Mouse (Mus musculus) midbrain, embryonic 14.5 days (tissue): ENCODE data around the gene Slc25a33. TPM values are rescaled to one million over a fixed set of nuclear protein-coding genes. Genes with fewer than 3 reads are reported as not detected.
A peak's percentile ranks its signal among the peaks of the same experiment; 100 is the strongest.
"Not testable (repeated sequence)": the region's sequence is repeated elsewhere in the genome, so short reads cannot be mapped to it uniquely, and the experiment has no call there.

Experiments used
- ATAC-seq: fragments of 200-750 bp; cut with Nextera tagmentation; 2 replicates; pipeline ENCODE4 v1.8.0; 2017; ENCODE audit warnings: moderate number of reproducible peaks, moderate library complexity; ENCODE audit not compliant: low FRiP score, low TSS enrichment
- DNase-seq: peaks from one replicate; pipeline ENCODE4 v3.0.0-alpha.2; 2015
- H3K27ac ChIP-seq: fragments of 300-500 bp; sonication (generic); replicated peaks from 2 replicates; pipeline ENCODE4 v1.5.1; 2014; ENCODE audit warnings: mild to moderate bottlenecking, low read depth, low read length, moderate library complexity
- H3K27me3 ChIP-seq: fragments of 300-500 bp; sonication (generic); 2 replicates; pipeline ENCODE4 v1.6.1; 2014; ENCODE audit warnings: low read length, control low read depth, mixed read lengths; ENCODE audit not compliant: control insufficient read depth, insufficient read depth
- H3K36me3 ChIP-seq: fragments of 300-500 bp; sonication (generic); 2 replicates; pipeline ENCODE4 v1.6.1; 2014; ENCODE audit warnings: low read length, control low read depth; ENCODE audit not compliant: control insufficient read depth, insufficient read depth
- H3K4me1 ChIP-seq: fragments of 300-500 bp; sonication (generic); 2 replicates; pipeline ENCODE4 v1.6.1; 2014; ENCODE audit warnings: mild to moderate bottlenecking, antibody characterized with exemption, low read length, control low read depth; ENCODE audit not compliant: control insufficient read depth, insufficient read depth
- H3K4me2 ChIP-seq: fragments of 300-500 bp; sonication (generic); 2 replicates; pipeline ENCODE4 v1.6.1; 2014; ENCODE audit warnings: mild to moderate bottlenecking, low read length, moderate library complexity
- H3K4me3 ChIP-seq: fragments of 300-500 bp; sonication (generic); replicated peaks from 2 replicates; pipeline ENCODE4 v1.5.1; 2014; ENCODE audit warnings: low read depth, low read length
- H3K9ac ChIP-seq: fragments of 300-500 bp; sonication (generic); replicated peaks from 2 replicates; pipeline ENCODE4 v1.6.1; 2014; ENCODE audit warnings: mild to moderate bottlenecking, low read length, moderate library complexity
- H3K9me3 ChIP-seq: fragments of 300-500 bp; sonication (generic); 2 replicates; pipeline ENCODE4 v1.6.1; 2016; ENCODE audit warnings: low read length, control low read depth, mixed read lengths; ENCODE audit not compliant: control insufficient read depth
- WGBS: fragments of 180-500 bp; shearing (Covaris S2); extraction: QIAGEN DNeasy Blood & Tissue Kit; methylation state at CpG from one replicate; pipeline ENCODE4 v1.1.7; 2014; 5-methylcytosine and 5-hydroxymethylcytosine counted together
- polyA plus RNA-seq: library from polyadenylated mRNA; unstranded; fragments of >200 nt; fragmentation: Nextera tagmentation; extraction: Ambion mirVana; gene quantifications from 2 replicates; pipeline ENCODE4 v1.2.1, GENCODE M21; 2014

Slc25a33 gene
- 29.1 and 31.2 TPM in 2 replicates for polyA plus RNA-seq

DNA sequence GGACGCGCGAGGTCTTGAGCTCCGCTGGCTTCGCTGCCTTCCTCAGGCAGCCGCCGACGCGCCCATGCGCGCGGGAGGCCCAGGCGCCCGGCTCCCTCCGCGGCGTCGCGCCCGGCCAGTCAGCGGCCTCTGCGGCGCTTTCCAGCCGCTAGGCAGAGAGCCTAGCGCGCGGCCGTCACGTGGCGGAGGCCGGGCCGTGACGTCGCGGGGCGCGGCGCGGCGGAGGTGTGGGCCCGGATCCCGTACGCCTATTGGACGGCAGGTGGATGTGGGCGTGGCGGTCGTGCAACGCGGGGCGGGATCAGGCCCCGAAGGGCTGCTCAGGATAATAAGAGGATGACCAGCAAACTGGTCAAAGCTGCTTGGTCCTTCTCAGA, at the start of gene Slc25a33:
Gene Slc25a33, minus strand, starts transcription at position 184 of the 377 bp plus-strand sequence.
- WGBS, result under 1% methylated on average over 51 of the region's 51 CpGs
- ATAC-seq, result peak; percentile 97
- peak within 1 kb of the TSS; percentile 85 for H3K27ac ChIP-seq
- peak within 1 kb of the TSS; percentile 78 for H3K4me3 ChIP-seq
- H3K9ac ChIP-seq, result peak within 1 kb of the TSS; percentile 79
- no peaks in the 10 kb centered on the region for H3K27me3 ChIP-seq
- H3K36me3 ChIP-seq, result no peaks in the 10 kb centered on the region
- H3K4me1 ChIP-seq, result peaks cover 16% of the 10 kb centered on the region
- H3K4me2 ChIP-seq, result peak within 1 kb of the TSS; percentile 98
- DNase-seq, result peak; percentile 98
- H3K9me3 ChIP-seq, result no peaks in the 10 kb centered on the region

DNA sequence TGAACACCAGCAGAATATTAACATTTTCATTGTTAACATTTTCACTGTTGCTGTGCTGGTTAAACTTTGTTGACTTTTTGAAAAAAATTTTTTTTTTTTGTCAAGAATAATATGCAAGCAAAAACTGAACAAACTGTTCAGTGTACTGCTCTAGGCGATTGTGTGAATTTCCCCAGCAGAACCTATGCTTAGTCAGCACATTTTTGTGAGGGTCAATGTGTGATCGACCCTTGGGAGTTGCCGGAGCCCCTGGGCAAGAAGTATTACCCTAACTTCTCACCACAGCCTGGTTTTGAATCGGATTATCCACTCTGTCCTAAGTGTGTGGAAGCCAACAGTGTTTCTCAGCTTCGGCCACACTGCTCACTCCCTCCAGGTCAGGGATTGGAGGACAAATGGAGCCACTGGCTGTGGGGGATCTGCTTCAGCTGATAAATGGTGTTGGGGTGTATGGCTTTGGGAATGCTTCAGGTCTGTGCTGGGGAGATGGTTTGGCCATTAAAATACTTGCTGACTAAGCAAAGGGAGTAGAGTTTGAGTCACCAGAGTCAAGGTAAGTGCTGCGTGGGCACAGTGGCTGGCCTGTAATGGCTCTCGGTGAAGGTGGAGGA, 48.6 kb upstream of the Slc25a33 start:
- Histone ChIP-seq H3K36me3 (no peaks in the 10 kb centered on the region), H3K9ac (no peak overlapping the region), H3K27ac (no peak overlapping the region), H3K4me1 (no peaks in the 10 kb centered on the region), H3K27me3 (no peaks in the 10 kb centered on the region), H3K4me2 (no peak overlapping the region), H3K9me3 (no peaks in the 10 kb centered on the region), H3K4me3 (no peak overlapping the region)
- no peak for ATAC-seq
- DNase-seq, result no peak
- WGBS, result 76% methylated on average over 7 of the region's 7 CpGs

DNA sequence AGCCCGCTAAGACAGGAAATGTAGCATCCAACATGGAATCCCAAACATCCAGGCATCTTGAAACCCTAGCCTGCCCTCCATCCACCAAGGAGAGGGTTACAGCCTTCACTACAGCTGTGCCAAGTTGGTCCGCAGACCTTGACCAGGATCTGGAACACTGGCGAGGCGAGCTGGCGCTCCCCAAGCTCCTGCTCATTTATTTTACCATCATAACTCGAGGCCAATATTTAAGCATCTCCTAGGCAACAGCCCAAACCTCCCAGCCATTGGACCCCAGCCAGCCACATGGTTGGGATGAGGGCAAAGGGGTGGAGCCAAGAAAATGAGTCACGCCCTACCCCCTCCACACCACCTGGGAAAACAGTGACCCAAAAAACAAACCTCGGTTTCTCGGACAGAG, 48.0 kb upstream of the Slc25a33 start:
- Histone ChIP-seq H3K9ac (no peak overlapping the region), H3K9me3 (no peaks in the 10 kb centered on the region), H3K4me2 (no peak overlapping the region), H3K36me3 (no peaks in the 10 kb centered on the region), H3K27me3 (no peaks in the 10 kb centered on the region), H3K4me1 (no peaks in the 10 kb centered on the region), H3K4me3 (no peak overlapping the region), H3K27ac (no peak overlapping the region)
- ATAC-seq (no peak), DNase-seq (peak; percentile 58)
- 53% methylated on average over 9 of the region's 9 CpGs for WGBS

DNA sequence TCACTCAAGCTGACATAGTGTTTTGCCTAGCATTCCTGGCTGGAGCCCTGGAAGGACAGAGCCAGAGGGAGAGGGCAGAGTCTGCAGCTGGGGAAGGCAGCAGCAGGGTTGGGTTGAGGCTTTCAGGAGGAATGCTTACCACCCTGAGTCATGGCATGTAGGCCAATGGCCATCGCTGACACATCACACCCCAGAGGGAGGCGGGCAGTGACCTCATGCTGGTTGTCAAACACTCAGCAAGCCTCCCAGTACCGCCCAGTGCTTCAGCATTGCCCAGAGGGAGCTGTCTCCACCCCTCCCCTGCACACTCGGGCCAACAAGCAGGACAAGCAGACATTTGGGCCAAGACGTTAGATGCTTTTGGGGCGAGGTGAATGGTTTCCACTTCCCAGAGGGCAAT, 46.5 kb upstream of the Slc25a33 start:
- Histone ChIP-seq H3K4me2 (no peak overlapping the region), H3K27ac (no peak overlapping the region), H3K9me3 (no peaks in the 10 kb centered on the region), H3K9ac (no peak overlapping the region), H3K27me3 (no peaks in the 10 kb centered on the region), H3K4me3 (no peak overlapping the region), H3K36me3 (no peaks in the 10 kb centered on the region), H3K4me1 (no peaks in the 10 kb centered on the region)
- DNase-seq (no peak), ATAC-seq (no peak)
- WGBS, result 69% methylated on average over 6 of the region's 6 CpGs

DNA sequence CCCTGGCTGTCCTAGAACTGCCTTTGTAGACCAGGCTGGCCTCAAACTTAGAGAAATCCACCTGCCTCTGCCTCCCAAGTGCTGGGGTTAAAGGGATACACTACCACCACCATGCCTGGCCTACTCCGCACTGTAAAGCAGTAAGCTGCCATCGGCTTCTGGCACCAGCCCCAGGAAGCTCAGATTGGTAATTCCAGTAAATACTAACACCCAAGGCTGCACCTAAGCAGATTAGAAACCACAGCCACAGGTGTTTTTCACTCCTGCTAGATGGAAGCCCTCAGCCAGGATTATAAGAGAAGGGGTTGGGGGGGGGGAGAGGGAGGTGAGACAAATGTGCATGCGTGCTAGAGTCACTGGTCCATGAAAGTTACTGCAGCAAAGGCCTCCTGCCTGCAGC, 45.1 kb upstream of the Slc25a33 start:
- no peak for DNase-seq
- Histone ChIP-seq H3K27me3 (no peaks in the 10 kb centered on the region), H3K4me2 (no peak overlapping the region), H3K9me3 (no peaks in the 10 kb centered on the region), H3K36me3 (no peaks in the 10 kb centered on the region), H3K4me3 (no peak overlapping the region), H3K27ac (no peak overlapping the region), H3K9ac (no peak overlapping the region), H3K4me1 (no peaks in the 10 kb centered on the region)
- ATAC-seq, result no peak
- 54% methylated on average over 3 of the region's 3 CpGs for WGBS

DNA sequence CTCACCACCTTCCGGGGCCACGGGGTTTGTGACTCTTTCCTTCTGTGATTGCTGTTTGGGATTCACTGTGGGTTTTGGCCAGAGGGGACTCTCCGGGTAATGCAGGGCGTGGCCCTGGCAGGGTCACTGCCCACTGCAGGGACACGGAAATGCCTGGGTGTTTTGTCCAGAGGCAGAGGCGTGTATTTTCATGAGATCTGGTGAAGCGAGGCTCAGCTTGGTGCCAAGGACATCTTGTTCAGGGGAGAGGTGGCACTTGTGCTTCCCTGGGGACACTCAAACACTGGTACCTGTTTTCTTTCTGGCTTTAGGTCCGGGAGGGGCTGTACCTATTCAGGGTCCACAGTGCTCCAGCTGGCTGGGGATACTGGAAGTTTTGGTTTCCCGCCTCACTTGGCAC, 42.5 kb upstream of the Slc25a33 start:
- no peak overlapping the region for H3K4me2 ChIP-seq
- no peaks in the 10 kb centered on the region for H3K4me1 ChIP-seq
- no peak for ATAC-seq
- H3K27ac ChIP-seq, result no peak overlapping the region
- no peaks in the 10 kb centered on the region for H3K27me3 ChIP-seq
- no peak overlapping the region for H3K4me3 ChIP-seq
- H3K9ac ChIP-seq, result no peak overlapping the region
- WGBS, result 83% methylated on average over 9 of the region's 9 CpGs
- H3K36me3 ChIP-seq, result no peaks in the 10 kb centered on the region
- no peaks in the 10 kb centered on the region for H3K9me3 ChIP-seq
- DNase-seq, result no peak

DNA sequence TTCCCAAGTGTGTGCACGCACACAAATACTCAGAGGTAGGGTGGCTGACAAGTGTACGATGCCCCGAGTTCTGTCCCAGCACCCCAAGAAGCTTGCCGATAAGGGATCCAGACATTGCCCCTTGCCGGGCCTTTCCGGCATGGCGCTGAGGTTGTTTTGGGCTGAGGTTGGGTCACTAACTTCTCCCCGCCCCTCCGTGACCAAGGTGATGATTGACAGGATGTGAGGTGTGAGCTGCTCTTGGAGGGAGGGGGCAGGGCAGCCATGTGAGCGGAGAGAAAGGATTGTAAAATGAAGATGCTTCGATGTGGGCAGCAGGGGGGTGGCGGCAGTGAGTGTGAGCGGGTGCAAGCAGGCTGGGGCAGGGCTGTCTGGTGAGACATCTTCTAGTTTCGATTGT, 41.5 kb upstream of the Slc25a33 start:
- no peaks in the 10 kb centered on the region for H3K4me1 ChIP-seq
- no peaks in the 10 kb centered on the region for H3K9me3 ChIP-seq
- H3K4me2 ChIP-seq, result no peak overlapping the region
- no peaks in the 10 kb centered on the region for H3K27me3 ChIP-seq
- no peaks in the 10 kb centered on the region for H3K36me3 ChIP-seq
- no peak overlapping the region for H3K9ac ChIP-seq
- DNase-seq, result no peak
- no peak for ATAC-seq
- 92% methylated on average over 14 of the region's 14 CpGs for WGBS
- H3K27ac ChIP-seq, result no peak overlapping the region
- no peak overlapping the region for H3K4me3 ChIP-seq

DNA sequence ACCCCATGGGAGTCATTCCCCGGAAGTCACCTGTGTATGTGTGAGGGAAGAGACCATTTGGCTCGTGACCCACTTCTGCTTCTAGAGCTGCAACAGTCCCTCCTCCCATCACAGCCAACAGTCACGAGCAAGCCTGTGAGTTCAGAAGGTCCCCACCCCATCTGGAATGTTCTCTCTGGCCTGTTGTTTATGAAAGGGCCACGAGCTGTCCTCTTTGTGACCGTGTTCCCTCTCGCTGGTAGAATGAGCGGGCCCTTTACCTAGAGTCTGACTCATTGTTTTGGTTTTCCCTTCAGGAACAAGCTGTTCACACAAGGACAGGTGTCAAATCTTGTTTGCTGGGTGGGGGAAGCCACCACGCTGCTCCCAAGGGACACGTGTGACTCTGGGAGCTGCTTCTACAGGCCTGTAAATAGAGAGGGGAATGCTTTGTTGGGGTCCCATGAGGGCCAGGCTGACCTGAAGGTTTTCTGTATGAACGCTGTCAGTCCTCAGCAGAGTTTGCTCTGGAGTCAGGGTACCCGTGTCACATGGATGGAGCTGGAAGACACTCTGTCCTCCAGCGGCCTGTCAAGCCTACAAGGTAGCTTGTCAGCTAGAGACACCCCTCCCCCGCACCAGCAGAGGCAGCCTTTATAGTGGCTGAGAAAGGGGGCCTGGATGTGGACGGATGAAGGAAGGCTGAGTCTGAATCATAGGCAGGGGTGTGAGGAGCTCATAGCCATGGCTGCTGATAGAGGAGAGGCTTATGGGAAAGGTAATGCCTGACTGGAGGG, 39.5 kb upstream of the Slc25a33 start:
- ATAC-seq, result no peak
- Histone ChIP-seq H3K4me2 (no peak overlapping the region), H3K27me3 (peaks cover 3% of the 10 kb centered on the region; the same call in 1 of the 2 replicates)

DNA sequence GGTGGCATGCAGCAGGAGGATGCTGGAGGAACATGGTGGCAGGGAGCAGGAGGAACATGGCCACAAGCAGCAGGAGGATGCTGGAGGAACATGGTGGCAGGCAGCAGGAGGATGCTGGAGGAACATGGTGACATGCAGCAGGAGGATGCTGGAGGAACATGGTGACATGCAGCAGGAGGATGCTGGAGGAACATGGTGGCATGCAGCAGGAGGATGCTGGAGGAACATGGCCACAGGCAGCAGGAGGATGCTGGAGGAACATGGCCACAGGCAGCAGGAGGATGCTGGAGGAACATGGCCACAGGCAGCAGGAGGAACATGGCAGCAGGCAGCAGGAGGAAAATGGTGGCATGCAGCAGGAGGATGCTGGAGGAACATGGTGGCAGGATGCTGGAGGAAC, 36.3 kb upstream of the Slc25a33 start:
- H3K4me1 ChIP-seq, H3K27me3 ChIP-seq, H3K9me3 ChIP-seq, H3K4me2 ChIP-seq, H3K27ac ChIP-seq, H3K4me3 ChIP-seq, ATAC-seq, DNase-seq, H3K36me3 ChIP-seq, H3K9ac ChIP-seq: not testable (repeated sequence)

More for the DNA sequence above, 39.5 kb upstream of the Slc25a33 start:
- Histone ChIP-seq H3K4me3 (no peak overlapping the region), H3K9me3 (no peaks in the 10 kb centered on the region), H3K36me3 (no peaks in the 10 kb centered on the region), H3K27ac (no peak overlapping the region), H3K4me1 (no peaks in the 10 kb centered on the region), H3K9ac (no peak overlapping the region)
- no peak for DNase-seq
- WGBS, result 68% methylated on average over 14 of the region's 14 CpGs
